9 mouse cellular contexts compared by ENCODE assay signal in the genomic region with DNA sequence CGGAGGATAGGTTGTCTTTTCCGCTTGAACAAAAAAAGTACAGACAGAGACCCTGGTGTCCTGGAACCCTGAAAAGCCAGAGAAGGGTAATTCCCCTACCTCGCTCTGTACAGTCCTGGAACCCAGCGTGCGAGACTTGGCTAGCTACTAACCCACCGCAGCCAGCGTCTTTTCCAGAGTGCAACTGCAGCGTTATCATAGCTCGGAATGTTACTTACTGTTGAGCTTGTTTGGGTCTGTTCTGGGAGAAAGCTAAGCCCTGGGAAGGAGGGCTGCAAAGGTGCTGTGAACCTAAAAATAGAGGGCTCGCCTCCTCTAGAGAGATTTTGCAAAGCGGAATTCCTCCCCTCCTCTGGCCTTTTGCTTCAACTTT. TPM values are rescaled to one million over a fixed set of nuclear protein-coding genes. Genes with fewer than 3 reads are reported as not detected.
DNase-seq lines count a peak whose midpoint lies in the region; ATAC-seq and TF ChIP-seq lines count a peak whose summit lies in the region.
"Had no signal": no experiment of that assay in that cellular context is flagged by ENCODE, and none has a peak within 500 bp of the region (broad histone marks: within the 10 kb centered on the region; RNA-seq: fewer than 3 reads in every experiment).

No protein-coding gene starts in this region.

- no peak for DNase-seq in liver, embryonic 13.5 days
- DNase-seq in yolk sac, embryonic 10.5 days (ENCODE audit: low spot score): peak; percentile 10
- DNase-seq in B cell, adult 2 months: no peak
- no peak for DNase-seq in adrenal gland, postnatal 36 days
- no peak for DNase-seq in cerebellum, adult 2 months

- ATAC-seq in megakaryocyte, adult 5-6 weeks (ENCODE audit: poor library complexity, severe bottlenecking): no peak
- ATAC-seq in forebrain, embryonic 15.5 days (replicated peaks): no peak
- no peak for ATAC-seq in liver, embryonic 13.5 days (ENCODE audit: low read depth)

- peak overlapping the region; percentile 99 for H3K4me2 ChIP-seq in forebrain, embryonic 15.5 days (replicated peaks)
- peak overlapping the region; percentile 56 for H3K4me2 ChIP-seq in liver, embryonic 13.5 days

- TF ChIP-seq POLR2A in cerebellum, adult 2 months (IDR thresholded peaks at IDR 0.05; ENCODE audit: borderline replicate concordance, insufficient read depth, low read length): no peak

- H3K27ac ChIP-seq in forebrain, embryonic 15.5 days (replicated peaks): no peak overlapping the region
- no peak overlapping the region for H3K27ac ChIP-seq in liver, embryonic 13.5 days
- no peak overlapping the region for H3K27ac ChIP-seq in cerebellum, adult 2 months (ENCODE audit: insufficient read depth, low read length)

- H3K9ac ChIP-seq in forebrain, embryonic 15.5 days (replicated peaks): peak overlapping the region; percentile 25; the same call in 1 of the 2 replicates
- H3K9ac ChIP-seq in liver, embryonic 13.5 days: no peak overlapping the region

- no peaks in the 10 kb centered on the region for H3K36me3 ChIP-seq in megakaryocyte, embryonic 14.5 days (replicated peaks; ENCODE audit: low read length)
- H3K36me3 ChIP-seq in forebrain, embryonic 15.5 days: no peaks in the 10 kb centered on the region
- H3K36me3 ChIP-seq in liver, embryonic 13.5 days: no peaks in the 10 kb centered on the region

- H3K27me3 ChIP-seq in megakaryocyte, embryonic 14.5 days (replicated peaks): peaks cover 97% of the 10 kb centered on the region
- H3K27me3 ChIP-seq in forebrain, embryonic 15.5 days: peaks cover 84% of the 10 kb centered on the region
- peaks cover 99% of the 10 kb centered on the region for H3K27me3 ChIP-seq in liver, embryonic 13.5 days
- H3K27me3 ChIP-seq in cerebellum, adult 2 months (ENCODE audit: control insufficient read depth, insufficient read depth, low read length): peaks cover 13% of the 10 kb centered on the region; the same call in 1 of the 2 replicates

- peaks cover 38% of the 10 kb centered on the region for H3K4me1 ChIP-seq in megakaryocyte, embryonic 14.5 days
- peaks cover 48% of the 10 kb centered on the region for H3K4me1 ChIP-seq in forebrain, embryonic 15.5 days
- H3K4me1 ChIP-seq in liver, embryonic 13.5 days (replicated peaks): peaks cover 6% of the 10 kb centered on the region; the same call in 1 of the 2 replicates
- H3K4me1 ChIP-seq in cerebellum, adult 2 months (ENCODE audit: control insufficient read depth, insufficient read depth, low read length): 0 out of 2 replicates have a peak, but pooled peaks cover 3% of the 10 kb centered on the region

- H3K9me3 ChIP-seq in megakaryocyte, embryonic 14.5 days: no peaks in the 10 kb centered on the region
- H3K9me3 ChIP-seq in forebrain, embryonic 15.5 days: no peaks in the 10 kb centered on the region
- H3K9me3 ChIP-seq in liver, embryonic 13.5 days (replicated peaks): no peaks in the 10 kb centered on the region

- 4% methylated on average over 11 of the region's 11 CpGs for WGBS in forebrain, embryonic 15.5 days
- 4% methylated on average over 11 of the region's 11 CpGs for WGBS in liver, embryonic 13.5 days (ENCODE audit: insufficient replicate concordance)
- 20% methylated on average over 11 of the region's 11 CpGs for WGBS in cerebellum, adult 2 months

- peak overlapping the region; percentile 17 for H3K4me3 ChIP-seq in megakaryocyte, embryonic 14.5 days (replicated peaks)
- peak overlapping the region; percentile 54 for H3K4me3 ChIP-seq in forebrain, embryonic 15.5 days
- H3K4me3 ChIP-seq in liver, embryonic 13.5 days (replicated peaks): peak overlapping the region; percentile 40
- no peak overlapping the region for H3K4me3 ChIP-seq in cerebellum, adult 2 months (replicated peaks; ENCODE audit: insufficient read depth, low read depth, low read length)

- no peak for TF ChIP-seq CTCF in cerebellum, adult 2 months (IDR thresholded peaks at IDR 0.05; ENCODE audit: borderline replicate concordance, insufficient read depth, low read depth, low read length)

RNA-seq across cellular contexts. Expression of a gene that starts 0.6 kb away (rescaled TPM):
- not detected in 2 replicates for polyA plus RNA-seq in megakaryocyte, embryonic 14.5 days (2012; ENCODE audit: insufficient read depth, low replicate concordance)
- total RNA-seq in megakaryocyte, adult 5-6 weeks (2015): not detected in 2 replicates
- total RNA-seq in megakaryocyte, adult 5-6 weeks (2017): not detected in 2 replicates
- polyA plus RNA-seq in forebrain, embryonic 15.5 days (2015; fragmentation: Nextera tagmentation; extraction: Ambion mirVana): 0.06 TPM in 1 of 2 replicates, not detected in the other
- polyA plus RNA-seq in liver, embryonic 13.5 days (2015; fragmentation: Nextera tagmentation; extraction: Ambion mirVana): not detected in 2 replicates
- under 1 TPM; 0.13 to 0.20 TPM for total RNA-seq in adrenal gland, postnatal 36 days (2021)
- polyA plus RNA-seq in cerebellum, adult 2 months (2012; rRNA removed): 0.23 and 0.29 TPM in 2 replicates
- total RNA-seq: liver, adult 2 months had no signal
- polyA plus RNA-seq: liver, adult 2 months had no signal
